Mouse (Mus musculus): ENCODE measurements around the gene Vwa3b.
A peak's percentile ranks its signal among the peaks of the same experiment; 100 is the strongest.

Vwa3b gene

GRCm38 (mm10) chr1:37011626-37012209 is 14.7 kb upstream of the Vwa3b start:
- DNase-seq: no peak

- no peak for DNase-seq
Measured at GRCm38 (mm10) chr1:37013006-37013405, 13.4 kb upstream of the Vwa3b start.

- DNase-seq: no peak
Measured at GRCm38 (mm10) chr1:37013687-37014086, 12.7 kb upstream of the Vwa3b start.

GRCm38 (mm10) chr1:37019017-37019416 is 7.4 kb upstream of the Vwa3b start:
- no peak for DNase-seq

- DNase-seq: peak; percentile 14
Measured at GRCm38 (mm10) chr1:37022704-37023103, 3.7 kb upstream of the Vwa3b start.

GRCm38 (mm10) chr1:37024736-37025135 is 1.7 kb upstream of the Vwa3b start:
- no peak for DNase-seq

GRCm38 (mm10) chr1:37025376-37025775 is 1.0 kb upstream of the Vwa3b start:
- DNase-seq: no peak

- DNase-seq: no peak
Measured at GRCm38 (mm10) chr1:37026866-37027265, 470 bp downstream of the Vwa3b start.

- no peak for DNase-seq
Measured at GRCm38 (mm10) chr1:37028439-37029153, 2.2 kb downstream of the Vwa3b start.

GRCm38 (mm10) chr1:37029154-37029907 is 2.9 kb downstream of the Vwa3b start:
- peak; percentile 72 for DNase-seq

- no peak for DNase-seq
Measured at GRCm38 (mm10) chr1:37029942-37030341, 3.5 kb downstream of the Vwa3b start.

GRCm38 (mm10) chr1:37030693-37031092 is 4.3 kb downstream of the Vwa3b start:
- DNase-seq: no peak

GRCm38 (mm10) chr1:37035879-37036278 is 9.5 kb downstream of the Vwa3b start:
- no peak for DNase-seq

GRCm38 (mm10) chr1:37041126-37041525 is 14.7 kb downstream of the Vwa3b start:
- DNase-seq: no peak

GRCm38 (mm10) chr1:37041856-37042255 is 15.5 kb downstream of the Vwa3b start:
- no peak for DNase-seq

- no peak for DNase-seq
Measured at GRCm38 (mm10) chr1:37042769-37043168, 16.4 kb downstream of the Vwa3b start.

- DNase-seq: no peak
Measured at GRCm38 (mm10) chr1:37043196-37043595, 16.8 kb downstream of the Vwa3b start.

- no peak for DNase-seq
Measured at GRCm38 (mm10) chr1:37045472-37045871, 19.1 kb downstream of the Vwa3b start.

- DNase-seq: no peak
Measured at GRCm38 (mm10) chr1:37049159-37049558, 22.8 kb downstream of the Vwa3b start.

- no peak for DNase-seq
Measured at GRCm38 (mm10) chr1:37053691-37054090, 27.3 kb downstream of the Vwa3b start.

GRCm38 (mm10) chr1:37056831-37057561 is 30.6 kb downstream of the Vwa3b start:
- no peak for DNase-seq

GRCm38 (mm10) chr1:37060856-37061255 is 34.5 kb downstream of the Vwa3b start:
- DNase-seq: no peak

- DNase-seq: no peak
Measured at GRCm38 (mm10) chr1:37063053-37063452, 36.7 kb downstream of the Vwa3b start.
